Mouse (Mus musculus) olfactory bulb, adult 2 months (tissue): ENCODE results near the gene Gm17359.

ENCODE experiments used
- CTCF ChIP-seq: fragments of 200-500 bp; IDR thresholded peaks from 2 replicates; pipeline ENCODE4 v1.5.1; 2012; ENCODE audit warnings: low read depth, mild to moderate bottlenecking, low read length, moderate library complexity; ENCODE audit not compliant: insufficient read depth
- POLR2A ChIP-seq: fragments of 200-500 bp; IDR thresholded peaks from 2 replicates; pipeline ENCODE4 v1.6.1; 2012; ENCODE audit warnings: mild to moderate bottlenecking, low read depth, low read length, moderate library complexity; ENCODE audit not compliant: insufficient read depth

DNA sequence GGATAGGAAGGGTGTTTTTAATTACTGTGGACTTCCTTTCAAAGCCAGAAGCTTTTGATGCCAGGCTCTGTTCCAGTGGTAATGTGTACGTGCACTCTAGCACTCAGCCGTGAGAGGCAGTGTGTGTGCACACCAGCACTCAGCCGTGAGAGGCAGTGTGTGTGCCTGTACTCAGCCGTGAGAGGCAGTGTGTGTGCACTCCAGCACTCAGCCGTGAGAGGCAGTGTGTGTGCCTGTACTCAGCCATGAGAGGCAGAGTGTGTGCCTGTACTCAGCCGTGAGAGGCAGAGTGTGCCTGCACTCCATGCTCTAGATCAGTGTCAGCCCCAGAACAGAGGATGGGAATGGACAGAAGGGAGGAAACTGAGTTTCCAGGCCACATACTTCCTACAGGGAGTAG is 160.2 kb downstream of the Gm17359 start:
- TF ChIP-seq CTCF (no peak), POLR2A (no peak)
